Mouse (Mus musculus) cortical plate, adult 2 months (tissue): Measurements from ENCODE around the gene Ywhae. TPM values are rescaled to one million over a fixed set of nuclear protein-coding genes. Genes with fewer than 3 reads are reported as not detected.

Experiments used
- H3K27ac ChIP-seq: fragments of 200-500 bp; 2 replicates; pipeline ENCODE4 v1.5.1; 2012; ENCODE audit warnings: low read length, control low read depth, inconsistent platforms; ENCODE audit not compliant: insufficient read depth
- H3K4me1 ChIP-seq: fragments of 200-500 bp; 2 replicates; pipeline ENCODE4 v1.6.1; 2011; ENCODE audit warnings: low read length; ENCODE audit not compliant: control insufficient read depth, insufficient read depth
- H3K4me3 ChIP-seq: fragments of 200-500 bp; 2 replicates; pipeline ENCODE4 v1.5.1; 2011; ENCODE audit warnings: mild to moderate bottlenecking, low read length, control low read depth; ENCODE audit not compliant: insufficient read depth
- CTCF ChIP-seq: fragments of 200-500 bp; IDR thresholded peaks from 2 replicates; pipeline ENCODE4 v1.5.1; 2011; ENCODE audit warnings: mild to moderate bottlenecking, control low read depth, low read length; ENCODE audit not compliant: insufficient read depth; ENCODE audit errors: extremely low read depth
- POLR2A ChIP-seq: fragments of 200-500 bp; IDR thresholded peaks from 2 replicates; pipeline ENCODE4 v1.6.1; 2011; ENCODE audit warnings: mild to moderate bottlenecking, low read length, control low read depth; ENCODE audit not compliant: insufficient read depth; ENCODE audit errors: extremely low read depth
- polyA plus RNA-seq: library from polyadenylated mRNA; depleted of rRNA; stranded (reverse); fragments of >200 nt; gene quantifications from 2 replicates; pipeline ENCODE4 v1.2.3, GENCODE M21; 2012

The Ywhae gene
- polyA plus RNA-seq, 1 experiment: 987 TPM

DNA sequence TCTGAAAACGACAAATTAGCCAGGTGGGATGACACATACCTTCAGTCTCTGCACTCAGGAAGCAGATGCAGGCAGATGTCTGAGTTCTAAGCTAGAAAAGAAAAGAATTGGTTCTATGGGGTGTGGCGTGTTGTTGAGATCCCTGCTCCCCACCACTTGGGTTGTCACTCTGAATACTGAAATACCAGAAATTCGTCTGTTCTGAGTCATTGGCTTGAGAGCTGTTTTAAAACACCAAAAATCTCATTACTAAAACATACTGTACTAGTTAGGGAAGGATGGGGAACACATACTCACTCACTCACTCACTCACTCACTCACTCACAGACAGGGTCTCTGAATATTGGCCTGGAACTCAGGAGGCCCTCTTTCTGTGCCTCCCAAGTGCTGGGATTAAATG is 4.3 kb downstream of the Ywhae start:
- H3K27ac ChIP-seq: no peak overlapping the region
- H3K4me3 ChIP-seq: no peak overlapping the region
- peaks cover 13% of the 10 kb centered on the region for H3K4me1 ChIP-seq
- TF ChIP-seq CTCF (no peak), POLR2A (no peak)

DNA sequence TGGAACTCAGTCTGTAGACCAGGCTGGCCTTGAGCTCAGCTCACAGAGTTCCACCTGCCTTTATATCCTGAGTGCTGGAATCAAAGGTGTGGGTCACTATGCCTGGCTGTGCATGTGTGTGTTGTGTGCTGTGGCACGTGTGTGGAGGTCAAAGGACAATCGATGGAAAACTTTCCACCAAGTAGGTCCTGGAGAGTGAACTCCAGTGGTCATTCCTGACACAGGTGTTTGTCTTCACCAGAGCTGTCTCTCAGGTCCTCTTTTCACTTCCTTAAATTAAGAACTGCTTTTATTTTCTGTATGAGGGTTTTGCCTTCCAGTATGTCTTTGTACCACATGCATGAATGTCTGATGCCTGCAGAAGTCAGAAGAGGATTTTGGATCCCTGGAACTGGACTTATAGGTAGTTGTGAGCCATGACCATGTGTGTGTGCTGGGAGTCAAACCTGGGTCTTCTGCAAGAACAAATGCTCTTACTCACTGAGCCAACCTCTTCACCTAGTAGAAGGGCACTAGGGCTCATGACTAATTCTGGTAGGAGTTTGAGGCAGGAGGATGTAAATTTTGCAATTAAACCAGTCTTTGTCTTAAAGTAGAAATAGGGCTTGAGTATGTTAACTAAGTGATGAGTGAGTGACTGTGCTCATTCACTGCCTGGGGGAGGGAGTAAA is 5.3 kb downstream of the Ywhae start:
- Histone ChIP-seq H3K4me1 (peaks cover 13% of the 10 kb centered on the region), H3K4me3 (no peak overlapping the region), H3K27ac (no peak overlapping the region)
- TF ChIP-seq CTCF: no peak
- no peak for TF ChIP-seq POLR2A

DNA sequence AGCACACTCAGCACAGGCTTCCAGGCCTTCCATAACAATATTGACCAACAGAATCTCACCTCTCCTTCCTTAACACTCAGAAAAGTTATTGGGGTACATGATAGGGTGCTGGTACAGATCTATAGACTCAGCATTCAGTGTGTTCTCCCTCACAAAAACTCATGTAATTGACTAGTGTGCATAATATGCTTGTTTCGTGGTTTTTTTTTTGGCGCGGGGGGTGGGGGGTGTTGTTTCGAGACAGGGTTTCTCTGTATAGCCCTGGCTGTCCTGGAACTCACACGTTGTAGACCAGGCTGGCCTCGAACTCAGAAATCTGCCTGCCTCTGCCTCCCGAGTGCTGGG is 5.8 kb downstream of the Ywhae start:
- TF ChIP-seq CTCF (no peak), POLR2A (no peak)
- peaks cover 13% of the 10 kb centered on the region for H3K4me1 ChIP-seq
- no peak overlapping the region for H3K4me3 ChIP-seq
- H3K27ac ChIP-seq: no peak overlapping the region

DNA sequence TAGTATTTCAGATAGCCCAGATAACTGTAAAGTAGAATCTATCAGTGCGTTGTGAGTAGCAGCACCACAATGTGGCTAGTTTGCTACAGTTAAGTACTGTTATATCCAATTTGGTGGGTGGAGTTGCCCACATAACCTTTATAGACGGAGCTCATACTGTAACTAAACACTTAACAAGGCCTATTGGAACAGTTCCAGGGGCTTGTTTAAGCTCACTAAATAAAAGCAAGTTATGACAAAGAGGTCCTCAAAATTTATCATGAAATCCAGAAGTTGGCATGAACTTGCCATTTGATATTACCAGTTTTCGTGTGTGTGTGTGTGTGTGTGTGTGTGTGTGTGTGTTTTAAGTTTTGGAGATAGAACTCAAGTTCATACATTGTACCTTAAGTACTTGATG is 7.5 kb downstream of the Ywhae start:
- Histone ChIP-seq H3K27ac (no peak overlapping the region), H3K4me3 (no peak overlapping the region), H3K4me1 (peaks cover 12% of the 10 kb centered on the region)
- no peak for TF ChIP-seq POLR2A
- no peak for TF ChIP-seq CTCF

DNA sequence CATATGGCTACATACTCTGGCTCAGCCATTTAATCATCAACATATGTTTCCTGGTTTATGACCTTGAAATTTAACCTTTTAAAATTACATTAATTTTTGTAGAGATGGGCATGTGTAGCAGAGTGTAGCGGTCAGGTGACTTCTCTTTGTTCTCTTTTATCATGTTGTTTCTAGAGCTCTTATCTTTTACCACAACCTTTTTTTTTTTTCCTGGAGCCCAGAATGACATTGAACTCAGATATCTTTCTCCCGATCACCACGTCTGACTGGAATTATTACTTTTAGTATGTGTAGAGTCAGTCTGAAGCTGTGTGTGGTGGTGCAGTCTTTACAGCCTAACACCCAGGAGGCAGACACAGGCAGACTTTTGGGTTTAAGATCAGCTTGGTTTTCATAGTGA is 8.9 kb downstream of the Ywhae start:
- TF ChIP-seq POLR2A (no peak), CTCF (no peak)
- Histone ChIP-seq H3K4me3 (no peak overlapping the region), H3K27ac (no peak overlapping the region), H3K4me1 (peaks cover 11% of the 10 kb centered on the region)

DNA sequence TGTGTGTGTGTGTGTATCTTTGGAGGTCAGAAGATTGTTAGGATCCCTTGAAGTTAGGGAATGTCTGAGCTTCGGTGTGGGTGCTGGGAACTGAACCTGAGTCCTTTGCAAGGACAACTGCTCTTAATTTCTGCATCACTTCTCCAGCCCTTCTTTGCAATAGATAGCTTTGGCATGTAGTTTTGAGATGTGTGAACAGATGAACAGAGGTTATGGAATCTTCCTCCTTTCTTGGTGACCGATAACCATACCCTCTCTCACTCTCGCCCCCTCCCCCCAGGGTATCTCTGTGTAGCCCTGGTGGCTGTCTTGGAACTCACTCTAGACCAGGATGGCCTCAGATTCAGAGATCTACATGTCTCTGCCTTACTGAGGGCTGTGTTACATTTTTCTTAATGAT is 12.1 kb downstream of the Ywhae start:
- no peak for TF ChIP-seq POLR2A
- no peak for TF ChIP-seq CTCF
- peaks cover 7% of the 10 kb centered on the region; the same call in 1 of the 2 replicates for H3K4me1 ChIP-seq

DNA sequence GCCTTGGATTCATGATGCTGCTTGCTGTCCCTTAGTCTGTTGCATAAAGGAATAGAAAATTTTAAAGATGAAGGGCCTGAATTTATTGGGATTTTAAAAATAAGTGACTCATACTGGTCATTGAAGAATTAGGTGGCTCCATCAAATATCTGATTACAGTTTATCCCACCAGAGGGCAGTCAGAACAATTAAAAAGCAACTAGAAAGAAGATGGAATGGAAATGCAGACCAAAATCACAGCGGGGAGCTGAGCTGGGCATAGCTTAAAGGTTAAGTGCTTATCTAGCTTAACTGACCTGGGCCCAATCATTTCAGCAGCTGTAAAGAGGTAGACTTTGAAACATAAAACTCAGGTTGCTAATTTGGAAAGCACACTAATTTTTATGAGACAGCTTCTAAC is 17.9 kb downstream of the Ywhae start:
- no peak for TF ChIP-seq CTCF
- TF ChIP-seq POLR2A: no peak
- Histone ChIP-seq H3K4me1 (peaks cover 15% of the 10 kb centered on the region; the same call in 1 of the 2 replicates), H3K27ac (no peak overlapping the region), H3K4me3 (no peak overlapping the region)

More for the DNA sequence above, 12.1 kb downstream of the Ywhae start:
- Histone ChIP-seq H3K4me3 (no peak overlapping the region), H3K27ac (no peak overlapping the region)

DNA sequence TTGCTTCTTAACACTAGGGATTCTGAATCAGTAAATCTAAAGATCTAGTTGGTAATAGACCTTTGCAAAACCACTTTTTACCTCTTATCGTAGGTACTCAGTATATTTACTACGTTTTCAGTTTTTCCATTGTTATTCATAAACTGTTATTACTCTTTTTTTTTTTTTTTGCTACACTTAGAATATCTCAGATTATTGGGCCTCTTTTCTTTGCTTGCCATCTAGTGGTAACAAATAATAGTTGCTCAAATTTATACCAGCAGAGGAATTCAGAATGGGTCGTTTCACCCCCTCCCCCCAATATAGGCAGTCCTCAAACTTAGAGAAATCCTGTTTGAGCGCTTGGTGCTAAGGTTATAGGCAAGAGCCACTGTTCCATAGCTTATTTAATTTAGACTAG is 18.4 kb downstream of the Ywhae start:
- no peak overlapping the region for H3K4me3 ChIP-seq
- no peak for TF ChIP-seq CTCF
- no peak for TF ChIP-seq POLR2A
- H3K27ac ChIP-seq: no peak overlapping the region
- peaks cover 15% of the 10 kb centered on the region; the same call in 1 of the 2 replicates for H3K4me1 ChIP-seq

DNA sequence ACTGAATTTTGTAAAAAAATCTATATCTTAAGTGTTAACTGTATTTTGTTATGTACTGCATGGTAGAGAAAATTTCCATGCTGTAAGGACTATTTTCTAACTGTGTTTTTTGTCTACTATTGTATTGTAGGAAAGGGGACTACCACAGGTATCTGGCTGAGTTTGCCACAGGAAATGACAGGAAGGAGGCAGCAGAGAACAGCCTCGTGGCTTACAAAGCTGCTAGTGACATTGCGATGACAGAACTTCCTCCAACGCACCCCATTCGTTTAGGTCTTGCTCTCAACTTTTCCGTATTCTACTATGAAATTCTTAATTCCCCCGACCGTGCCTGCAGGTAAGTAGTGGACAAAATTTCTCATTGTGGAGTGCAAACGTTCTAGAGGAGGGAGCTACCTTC is 24.0 kb downstream of the Ywhae start:
- no peak overlapping the region for H3K27ac ChIP-seq
- H3K4me1 ChIP-seq: peaks cover 1% of the 10 kb centered on the region; the same call in 1 of the 2 replicates
- no peak for TF ChIP-seq POLR2A
- TF ChIP-seq CTCF: no peak
- H3K4me3 ChIP-seq: no peak overlapping the region

DNA sequence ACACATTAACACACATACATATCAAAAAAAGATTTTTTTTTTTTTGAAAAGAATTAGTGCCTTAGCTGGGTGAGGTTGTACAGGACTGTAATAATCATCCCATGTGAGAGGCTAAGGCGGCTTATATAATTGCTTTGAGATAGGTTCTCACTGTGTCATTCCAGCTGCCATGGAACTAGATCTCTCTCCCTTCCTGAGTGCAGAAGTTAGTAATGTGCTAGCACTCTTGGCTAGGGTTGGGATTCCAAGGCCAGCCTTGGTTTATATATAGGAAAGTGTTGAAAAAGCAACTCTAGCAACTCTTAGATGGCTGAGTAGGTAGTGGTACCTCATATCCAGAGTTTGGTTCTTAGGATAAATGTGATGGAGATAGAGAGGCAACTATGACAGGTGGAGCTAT is 25.9 kb downstream of the Ywhae start:
- TF ChIP-seq CTCF: no peak
- no peak for TF ChIP-seq POLR2A
- Histone ChIP-seq H3K4me3 (no peak overlapping the region), H3K27ac (no peak overlapping the region), H3K4me1 (no peaks in the 10 kb centered on the region; the same call in 1 of the 2 replicates)

DNA sequence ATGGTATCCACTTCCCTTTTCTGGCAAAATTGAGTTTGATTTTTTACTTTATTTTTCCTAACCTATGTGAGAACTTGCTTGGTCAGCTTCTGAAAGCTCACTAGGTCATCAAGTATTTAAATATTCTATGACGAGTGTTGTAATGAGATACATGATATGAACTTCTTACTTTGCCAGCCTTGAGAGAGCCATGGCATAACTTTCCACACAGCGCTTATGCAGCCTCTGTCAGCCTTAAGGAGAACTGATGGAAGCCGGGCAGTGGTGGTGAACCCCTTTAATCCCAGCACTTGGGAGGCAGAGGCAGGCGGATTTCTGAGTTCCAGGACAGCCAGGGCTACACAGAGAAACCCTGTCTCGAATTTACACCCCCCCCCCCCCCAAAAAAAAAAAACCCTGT is 28.1 kb downstream of the Ywhae start:
- H3K4me3 ChIP-seq: no peak overlapping the region
- no peak for TF ChIP-seq CTCF
- TF ChIP-seq POLR2A: no peak
- no peaks in the 10 kb centered on the region for H3K4me1 ChIP-seq
- H3K27ac ChIP-seq: no peak overlapping the region
